Mouse (Mus musculus) urinary bladder, adult 18-20 months (tissue): ENCODE measurements around the gene Gpr153.
"Not testable (repeated sequence)": the region's sequence is repeated elsewhere in the genome, so short reads cannot be mapped to it uniquely, and the experiment has no call there.

Experiments used
- DNase-seq, 2 experiments: peaks; one replicate each; pipeline ENCODE4 v3.0.0; 2022; ENCODE audit warnings: low spot score in 2 of 2, mixed read lengths in 2 of 2

Gene Gpr153

GRCm38 (mm10) chr4:152273621-152274236 lies at the start of gene Gpr153:
Gene Gpr153 (plus strand): TSS chr4:152274232.
- no peak for DNase-seq

- DNase-seq: no peak
These were observed 47.0 kb upstream of the Gpr153 start for GRCm38 (mm10) chr4:152226901-152227486.

- no peak for DNase-seq
These were observed 46.1 kb upstream of the Gpr153 start for GRCm38 (mm10) chr4:152227749-152228527.

DNA sequence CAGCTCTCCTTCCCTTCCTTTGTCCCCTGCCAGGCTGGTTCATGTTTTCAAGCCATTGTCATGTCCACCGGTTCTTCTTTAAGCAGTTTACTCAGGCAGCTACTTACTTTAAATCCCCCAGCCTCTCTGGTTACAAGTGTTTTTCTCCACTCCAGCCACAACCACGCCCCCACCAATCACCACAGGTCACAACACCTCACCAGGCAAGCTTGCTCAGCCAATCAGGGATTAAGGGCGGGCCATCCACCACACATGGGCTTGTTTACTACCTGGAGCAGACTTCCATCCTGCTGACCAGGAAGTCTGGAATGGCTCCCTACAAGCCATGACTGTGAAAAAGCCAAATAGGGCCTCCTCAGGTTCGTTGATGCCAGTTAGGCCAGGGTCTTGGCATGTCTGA lies 43.7 kb upstream of the Gpr153 start:
- DNase-seq: not testable (repeated sequence)

DNA sequence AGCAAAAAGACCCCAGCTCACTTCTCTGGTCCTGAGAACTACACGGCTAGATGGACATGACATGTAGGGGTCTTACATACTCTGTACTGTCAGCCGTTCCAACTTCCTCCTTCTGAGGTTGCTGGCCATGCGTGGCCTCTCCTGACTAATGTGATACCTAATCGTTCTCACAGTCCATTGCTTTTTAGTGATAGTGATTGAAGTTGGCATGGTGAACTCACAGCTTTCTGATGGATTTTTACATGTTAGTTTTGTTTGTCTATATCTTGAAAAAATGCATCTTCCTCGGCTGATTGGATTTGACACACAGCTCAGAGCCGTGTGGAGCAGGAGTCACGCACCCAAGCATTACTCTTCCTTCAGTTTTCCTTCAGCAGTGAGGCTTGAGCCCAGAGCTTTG lies 42.7 kb upstream of the Gpr153 start:
- DNase-seq: no peak

- DNase-seq: no peak
These were observed 41.6 kb upstream of the Gpr153 start for GRCm38 (mm10) chr4:152232411-152232903.

GRCm38 (mm10) chr4:152239974-152240373 lies 34.1 kb upstream of the Gpr153 start:
- no peak for DNase-seq

- DNase-seq: no peak
These were observed 30.7 kb upstream of the Gpr153 start for GRCm38 (mm10) chr4:152243241-152243891.

DNA sequence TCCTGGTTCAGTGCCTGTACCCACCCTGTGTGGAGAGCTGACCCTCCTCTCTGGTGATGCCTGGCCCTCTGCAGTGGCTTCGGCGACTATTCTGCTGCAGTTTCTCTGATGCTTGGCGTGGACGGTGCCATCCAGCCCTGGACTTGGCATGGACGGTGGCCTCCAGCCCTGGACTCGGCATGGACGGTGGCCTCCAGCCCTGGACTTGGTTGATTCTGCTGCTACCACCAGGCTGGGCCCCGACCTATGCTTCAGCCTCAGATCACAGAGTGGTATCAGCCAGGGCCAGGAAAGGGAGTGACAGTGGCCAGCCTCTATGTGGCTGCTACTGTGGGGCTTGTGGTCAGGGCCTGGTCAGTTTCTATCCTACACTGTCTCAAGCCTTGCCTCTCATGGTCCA lies 30.1 kb upstream of the Gpr153 start:
- no peak for DNase-seq

- no peak for DNase-seq
These were observed 29.2 kb upstream of the Gpr153 start for GRCm38 (mm10) chr4:152244545-152245522.

DNA sequence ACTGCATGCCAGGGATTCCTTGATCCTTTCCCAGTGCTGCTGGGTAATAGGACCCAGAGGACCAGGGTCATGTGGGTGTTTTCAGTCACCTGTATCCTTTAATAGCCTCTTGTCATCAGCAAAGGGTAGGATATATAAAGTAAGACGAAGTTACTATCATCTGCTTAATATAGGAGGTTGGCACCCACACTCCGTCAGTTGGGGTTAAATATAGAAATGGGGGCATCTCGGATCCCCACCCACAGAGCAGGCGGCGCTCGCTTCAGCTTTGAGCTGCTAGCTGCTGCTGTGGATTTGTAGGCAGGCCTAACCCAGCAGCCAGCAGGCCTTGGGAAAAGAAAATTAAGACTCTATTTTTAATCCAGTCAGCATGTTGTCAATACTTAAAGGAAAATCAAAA lies 28.0 kb upstream of the Gpr153 start:
- DNase-seq: no peak

GRCm38 (mm10) chr4:152247195-152247594 lies 26.8 kb upstream of the Gpr153 start:
- DNase-seq: no peak

DNA sequence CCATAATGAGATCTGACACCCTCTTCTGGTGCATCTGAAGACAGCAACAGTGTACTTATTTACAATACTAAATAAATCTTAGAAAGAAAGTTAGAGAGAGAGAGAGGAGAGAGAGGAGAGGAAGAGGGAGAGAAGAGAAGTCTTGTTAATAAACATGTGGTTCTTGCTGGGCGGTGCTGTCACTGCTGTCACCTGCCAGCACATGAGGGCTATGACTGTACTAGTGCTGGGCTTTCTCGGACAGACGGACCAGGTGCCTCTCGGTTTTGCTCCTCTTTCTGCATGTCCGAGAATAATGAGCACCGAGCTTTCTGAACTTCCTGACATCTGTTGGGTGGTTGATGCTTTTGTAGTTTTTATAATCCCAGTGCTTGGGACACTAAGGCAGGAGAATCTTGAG lies 23.4 kb upstream of the Gpr153 start:
- no peak for DNase-seq

DNA sequence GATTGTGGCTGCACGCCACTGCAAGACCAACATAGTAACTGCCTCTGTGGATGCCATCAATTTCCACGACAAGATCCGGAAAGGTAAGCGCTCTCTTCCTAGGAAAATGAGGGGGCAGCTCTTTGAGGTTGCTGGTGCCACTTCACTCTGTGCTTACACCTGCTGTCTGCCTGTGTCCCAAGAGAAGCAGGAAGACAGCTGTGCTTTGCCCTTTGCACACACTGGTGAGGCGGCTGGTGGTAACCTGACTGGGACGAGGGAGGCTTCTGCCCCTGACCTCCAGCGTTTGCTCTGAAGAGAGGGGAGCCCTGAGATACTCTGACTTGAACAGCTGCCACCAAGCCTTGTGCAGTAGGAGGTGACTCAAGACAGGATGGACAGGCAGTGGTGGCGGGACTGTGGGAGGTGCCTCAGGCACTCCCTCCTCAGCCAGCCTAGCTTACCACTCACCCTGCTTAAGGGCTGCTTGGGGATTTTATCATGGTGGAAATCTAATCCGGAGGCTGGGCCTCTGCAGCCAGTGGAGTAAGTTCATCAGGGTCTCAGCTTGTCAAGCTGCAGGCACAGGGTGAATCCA lies 20.8 kb upstream of the Gpr153 start:
- DNase-seq: no peak

- peak in 1 of 2 experiments; percentile 54 for DNase-seq
These were observed 17.0 kb upstream of the Gpr153 start for GRCm38 (mm10) chr4:152257070-152257469.

GRCm38 (mm10) chr4:152260451-152260850 lies 13.6 kb upstream of the Gpr153 start:
- DNase-seq: no peak

DNA sequence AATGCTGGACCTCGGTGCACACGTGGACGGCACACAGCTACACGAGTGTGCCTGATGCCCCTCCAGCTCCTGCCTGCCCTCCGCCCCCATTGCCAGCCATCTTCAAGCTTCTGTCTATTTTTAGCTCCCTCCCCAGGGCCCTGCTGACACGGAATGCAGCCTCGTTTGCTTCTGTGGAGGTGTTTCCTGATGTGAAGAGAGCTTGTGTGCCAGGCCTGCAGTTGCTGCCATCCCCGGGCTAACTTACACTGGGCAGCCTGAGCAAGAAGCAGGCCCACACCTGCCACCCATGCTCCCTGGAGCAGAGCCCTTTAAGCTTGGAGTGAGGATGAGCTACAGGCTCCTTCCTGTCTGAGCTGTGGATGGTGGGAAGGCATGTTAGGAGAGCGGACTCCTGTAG lies 11.8 kb upstream of the Gpr153 start:
- DNase-seq: no peak

DNA sequence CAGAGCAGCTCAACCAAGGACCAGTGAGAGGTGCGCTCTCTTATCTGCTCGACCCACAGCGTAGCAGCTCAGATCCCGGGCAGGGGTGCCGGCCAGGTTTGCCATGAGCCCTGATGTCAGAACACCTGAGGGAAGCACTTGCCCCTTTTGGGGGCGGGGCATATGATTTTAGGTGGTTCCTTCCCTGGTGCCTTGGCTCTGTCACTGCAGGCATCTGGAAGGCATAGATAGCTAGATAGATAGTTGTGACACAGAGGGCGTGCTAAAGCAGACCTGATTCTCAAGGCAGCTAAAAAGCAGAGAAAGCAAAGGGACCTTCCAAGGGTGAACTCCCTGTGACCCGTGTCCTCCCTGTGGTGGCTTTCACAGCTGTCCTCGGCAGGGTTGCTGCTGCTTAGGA lies 10.9 kb upstream of the Gpr153 start:
- DNase-seq: no peak

- no peak for DNase-seq
These were observed 10.4 kb upstream of the Gpr153 start for GRCm38 (mm10) chr4:152263512-152264176.

DNA sequence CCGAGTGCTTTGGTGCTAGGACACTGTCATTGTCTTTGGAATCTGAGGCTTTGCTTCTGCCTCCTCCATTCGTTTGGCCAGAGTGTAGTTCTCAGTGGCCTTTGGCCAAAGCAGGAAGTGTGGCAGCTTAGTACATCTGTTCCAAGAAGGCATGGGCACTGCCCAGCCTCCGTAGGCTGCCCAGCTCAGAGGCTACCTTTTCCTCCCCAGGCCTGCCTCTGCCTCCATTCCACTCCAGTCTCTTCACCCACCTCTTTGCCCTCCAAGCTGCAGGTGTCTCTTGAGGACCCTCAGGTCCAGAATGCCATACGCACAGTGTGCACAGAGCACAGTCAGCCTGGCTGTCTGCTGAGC lies 9.9 kb upstream of the Gpr153 start:
- DNase-seq: no peak
